Mouse (Mus musculus): ENCODE results near the gene Rnaseh2b. TPM values are rescaled to one million over a fixed set of nuclear protein-coding genes. Genes with fewer than 3 reads are reported as not detected.
A peak's percentile ranks its signal among the peaks of the same experiment; 100 is the strongest.

Gene Rnaseh2b
- polyA plus RNA-seq, 1 experiment from 2014 or later: 65.3 TPM

DNA sequence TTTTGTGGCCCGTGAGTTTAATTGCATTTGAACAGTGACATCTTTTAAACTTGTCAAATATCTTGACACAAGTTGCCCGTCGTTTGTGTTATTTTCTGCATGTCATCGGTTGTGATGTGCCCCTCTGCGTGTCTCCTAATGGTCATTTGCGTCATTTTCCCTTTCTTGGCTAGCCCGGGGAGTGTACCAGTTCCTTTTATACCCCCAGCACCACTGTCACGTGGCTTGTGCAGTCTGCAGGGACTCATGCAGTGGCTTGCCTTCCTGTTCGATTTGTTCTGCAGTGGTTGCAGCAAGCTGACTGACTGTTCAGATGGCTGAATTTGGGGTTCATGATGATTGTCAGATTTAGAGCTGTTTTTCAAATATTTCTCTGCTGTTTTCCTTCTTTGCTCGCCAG, 81.6 kb downstream of the Rnaseh2b start:
- Histone ChIP-seq H3K4me3 (no peak overlapping the region), H3K9me3 (no peaks in the 10 kb centered on the region), H3K27ac (replicated peaks) (no peak overlapping the region), H3K4me2 (replicated peaks) (no peak overlapping the region), H3K4me1 (no peaks in the 10 kb centered on the region), H3K36me3 (0 out of 2 replicates have a peak, but pooled peaks cover 7% of the 10 kb centered on the region), H3K9ac (replicated peaks) (no peak overlapping the region), H3K27me3 (no peaks in the 10 kb centered on the region)
- no peak for ATAC-seq (ENCODE audit: low FRiP score, low read depth)
- 92% methylated on average over 10 of the region's 10 CpGs for WGBS

DNA sequence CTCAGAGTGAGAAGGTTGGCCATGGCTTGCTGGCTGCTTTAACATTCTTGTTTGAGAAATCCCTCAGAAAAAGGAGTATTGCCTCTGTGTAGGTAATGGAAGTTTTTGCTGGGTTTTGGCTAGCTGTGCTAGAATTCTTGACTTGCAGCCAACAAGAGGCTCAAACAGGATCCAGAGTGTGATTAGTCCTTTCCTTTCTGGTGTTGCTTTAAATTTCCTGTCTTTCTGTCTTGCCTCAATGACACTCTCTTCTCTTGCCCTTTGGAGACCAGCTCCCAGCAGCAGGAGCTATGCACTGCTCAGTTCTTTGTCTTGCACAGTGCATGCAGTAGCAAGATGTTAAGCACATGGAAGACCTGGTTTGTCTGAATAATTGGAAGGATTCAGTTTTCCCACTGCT, 83.3 kb downstream of the Rnaseh2b start:
- ATAC-seq (ENCODE audit: low FRiP score, low read depth): no peak

DNA sequence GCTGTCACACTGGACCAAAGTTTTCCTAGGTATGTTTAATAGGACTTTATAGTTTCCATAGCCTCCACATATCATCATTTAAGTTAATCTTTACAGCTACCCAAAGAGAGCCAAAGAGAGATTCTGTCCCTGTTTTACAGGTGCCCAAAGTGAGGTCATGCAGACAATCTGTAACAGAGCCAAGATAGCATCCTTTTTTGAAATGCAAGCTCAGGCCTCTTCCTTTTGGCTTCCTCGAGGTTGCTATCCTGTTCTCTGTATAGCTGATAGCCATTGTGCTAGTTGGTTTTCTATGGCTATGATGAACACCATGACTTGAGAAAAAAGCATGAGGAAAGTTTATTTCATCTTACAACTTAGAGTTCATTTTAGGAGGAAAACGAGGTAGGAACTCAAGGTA, 83.7 kb downstream of the Rnaseh2b start:
- no peak overlapping the region for H3K4me3 ChIP-seq

More for the DNA sequence above, 83.3 kb downstream of the Rnaseh2b start:
- H3K36me3 ChIP-seq: 0 out of 2 replicates have a peak, but pooled peaks cover 7% of the 10 kb centered on the region
- no peaks in the 10 kb centered on the region for H3K9me3 ChIP-seq
- no peak overlapping the region for H3K9ac ChIP-seq (replicated peaks)
- H3K4me2 ChIP-seq (replicated peaks): no peak overlapping the region
- no peak overlapping the region for H3K4me3 ChIP-seq
- H3K27me3 ChIP-seq: no peaks in the 10 kb centered on the region
- H3K4me1 ChIP-seq: no peaks in the 10 kb centered on the region
- no peak overlapping the region for H3K27ac ChIP-seq (replicated peaks)

DNA sequence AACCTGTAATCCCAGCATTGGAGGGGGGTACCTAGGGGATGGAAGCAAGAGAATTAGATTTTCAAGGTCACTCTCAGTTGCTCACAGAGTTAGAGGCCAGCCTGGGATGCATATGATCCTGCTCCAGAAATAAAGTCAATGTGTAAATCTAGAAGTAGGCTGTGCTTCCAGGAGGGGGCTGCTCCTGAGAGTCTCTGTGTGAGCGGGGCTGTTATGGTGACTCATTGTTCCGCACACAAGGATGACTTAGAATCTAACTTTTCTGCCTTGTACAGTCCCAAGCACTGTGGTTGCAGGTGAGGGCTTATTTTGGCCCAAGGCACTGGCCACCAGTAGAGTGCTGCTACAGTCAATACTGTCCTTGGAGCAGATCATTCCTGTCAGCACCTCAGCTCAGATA, 87.0 kb downstream of the Rnaseh2b start:
- Histone ChIP-seq H3K9ac (replicated peaks) (no peak overlapping the region), H3K36me3 (0 out of 2 replicates have a peak, but pooled peaks cover 7% of the 10 kb centered on the region), H3K4me3 (no peak overlapping the region), H3K27me3 (no peaks in the 10 kb centered on the region), H3K27ac (replicated peaks) (no peak overlapping the region), H3K4me2 (replicated peaks) (no peak overlapping the region), H3K4me1 (no peaks in the 10 kb centered on the region), H3K9me3 (no peaks in the 10 kb centered on the region)
- WGBS: 96% methylated on average over 2 of the region's 2 CpGs
- ATAC-seq (ENCODE audit: low FRiP score, low read depth): no peak

More for the DNA sequence above, 83.7 kb downstream of the Rnaseh2b start:
- H3K4me2 ChIP-seq (replicated peaks): no peak overlapping the region
- H3K9me3 ChIP-seq: no peaks in the 10 kb centered on the region
- no peaks in the 10 kb centered on the region for H3K4me1 ChIP-seq
- ATAC-seq (ENCODE audit: low FRiP score, low read depth): no peak
- H3K9ac ChIP-seq (replicated peaks): no peak overlapping the region
- H3K36me3 ChIP-seq: 0 out of 2 replicates have a peak, but pooled peaks cover 7% of the 10 kb centered on the region
- 94% methylated on average over 2 of the region's 2 CpGs for WGBS
- H3K27ac ChIP-seq (replicated peaks): no peak overlapping the region
- H3K27me3 ChIP-seq: no peaks in the 10 kb centered on the region

DNA sequence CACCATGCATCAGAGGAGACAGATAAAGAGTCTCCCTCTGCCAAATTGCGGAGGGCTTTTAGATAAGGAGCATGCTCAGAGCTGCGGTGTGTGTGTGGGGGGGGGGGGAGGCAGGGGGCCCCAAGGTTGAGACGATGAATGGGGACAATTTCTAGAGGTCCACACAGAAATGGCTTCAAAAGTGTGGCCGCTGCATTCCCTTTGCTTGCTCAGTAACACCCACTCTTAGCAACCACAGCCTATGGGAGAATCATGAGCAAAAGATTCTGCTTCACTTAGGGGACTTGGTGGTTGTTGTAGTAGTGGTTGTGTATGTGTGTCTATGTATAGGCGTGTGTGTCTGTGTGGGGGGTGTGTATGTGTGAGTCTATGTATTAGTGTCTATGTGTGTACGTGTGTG, 88.2 kb downstream of the Rnaseh2b start:
- no peak overlapping the region for H3K9ac ChIP-seq (replicated peaks)
- no peaks in the 10 kb centered on the region for H3K9me3 ChIP-seq
- 73% methylated on average over 6 of the region's 6 CpGs for whole genome bisulfite sequencing
- no peaks in the 10 kb centered on the region for H3K4me1 ChIP-seq
- no peak overlapping the region for H3K4me2 ChIP-seq (replicated peaks)
- H3K36me3 ChIP-seq: 0 out of 2 replicates have a peak, but pooled peaks cover 7% of the 10 kb centered on the region
- no peak overlapping the region for H3K4me3 ChIP-seq
- no peaks in the 10 kb centered on the region for H3K27me3 ChIP-seq
- no peak overlapping the region for H3K27ac ChIP-seq (replicated peaks)
- no peak for ATAC-seq (ENCODE audit: low FRiP score, low read depth)

GRCm38 (mm10) chr14:62383109-62383508, 90.7 kb downstream of the Rnaseh2b start:
- Histone ChIP-seq H3K9ac (replicated peaks) (no peak overlapping the region), H3K4me2 (replicated peaks) (no peak overlapping the region), H3K27ac (replicated peaks) (no peak overlapping the region), H3K4me3 (no peak overlapping the region), H3K36me3 (no peaks in the 10 kb centered on the region), H3K9me3 (no peaks in the 10 kb centered on the region), H3K27me3 (no peaks in the 10 kb centered on the region), H3K4me1 (no peaks in the 10 kb centered on the region)
- WGBS: 95% methylated on average over 3 of the region's 3 CpGs
- no peak for ATAC-seq (ENCODE audit: low FRiP score, low read depth)

DNA sequence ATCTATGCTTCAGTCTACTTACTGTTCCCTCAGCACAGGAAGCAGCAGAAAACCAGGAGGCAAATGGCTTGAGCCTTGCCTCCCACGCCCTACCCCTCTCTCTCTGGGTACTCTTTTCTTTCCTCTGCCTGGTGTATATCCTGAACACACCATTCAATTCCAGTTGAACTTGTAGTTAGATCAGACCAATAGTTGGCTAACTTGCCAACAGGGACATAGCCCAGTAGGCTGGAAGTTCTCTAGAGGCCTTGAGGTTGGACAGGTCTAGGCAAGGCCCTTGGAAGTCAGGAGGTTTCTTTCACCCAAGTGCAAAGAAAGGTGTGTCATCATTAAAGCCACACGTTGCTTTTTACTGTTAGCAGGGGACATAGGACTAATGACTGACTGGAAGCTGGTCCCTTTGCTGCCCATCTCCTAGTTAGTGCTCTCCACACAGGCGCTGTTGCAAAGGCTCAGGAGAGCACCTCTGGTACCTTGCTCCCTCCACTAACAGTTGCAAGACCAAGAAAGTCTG, 91.5 kb downstream of the Rnaseh2b start:
- WGBS: 90% methylated on average over 3 of the region's 3 CpGs
- no peaks in the 10 kb centered on the region for H3K27me3 ChIP-seq
- no peaks in the 10 kb centered on the region for H3K9me3 ChIP-seq

GRCm38 (mm10) chr14:62389064-62389728, 96.8 kb downstream of the Rnaseh2b start:
- H3K27me3 ChIP-seq: no peaks in the 10 kb centered on the region
- no peaks in the 10 kb centered on the region for H3K9me3 ChIP-seq
- H3K9ac ChIP-seq (replicated peaks): no peak overlapping the region
- 36% methylated on average over 6 of the region's 6 CpGs for WGBS
- peaks cover 18% of the 10 kb centered on the region for H3K4me1 ChIP-seq
- no peaks in the 10 kb centered on the region for H3K36me3 ChIP-seq
- H3K4me3 ChIP-seq: no peak overlapping the region
- peak overlapping the region; percentile 70 for H3K27ac ChIP-seq (replicated peaks)
- peak overlapping the region; percentile 28 for H3K4me2 ChIP-seq (replicated peaks)
- ATAC-seq (ENCODE audit: low FRiP score, low read depth): peak; percentile 85

More for the DNA sequence above, 91.5 kb downstream of the Rnaseh2b start:
- H3K36me3 ChIP-seq: no peaks in the 10 kb centered on the region
- no peak overlapping the region for H3K4me3 ChIP-seq
- peaks cover 4% of the 10 kb centered on the region; the same call in 1 of the 2 replicates for H3K4me1 ChIP-seq
- no peak overlapping the region for H3K27ac ChIP-seq (replicated peaks)
- no peak overlapping the region for H3K9ac ChIP-seq (replicated peaks)
- no peak overlapping the region for H3K4me2 ChIP-seq (replicated peaks)
- no peak for ATAC-seq (ENCODE audit: low FRiP score, low read depth)

DNA sequence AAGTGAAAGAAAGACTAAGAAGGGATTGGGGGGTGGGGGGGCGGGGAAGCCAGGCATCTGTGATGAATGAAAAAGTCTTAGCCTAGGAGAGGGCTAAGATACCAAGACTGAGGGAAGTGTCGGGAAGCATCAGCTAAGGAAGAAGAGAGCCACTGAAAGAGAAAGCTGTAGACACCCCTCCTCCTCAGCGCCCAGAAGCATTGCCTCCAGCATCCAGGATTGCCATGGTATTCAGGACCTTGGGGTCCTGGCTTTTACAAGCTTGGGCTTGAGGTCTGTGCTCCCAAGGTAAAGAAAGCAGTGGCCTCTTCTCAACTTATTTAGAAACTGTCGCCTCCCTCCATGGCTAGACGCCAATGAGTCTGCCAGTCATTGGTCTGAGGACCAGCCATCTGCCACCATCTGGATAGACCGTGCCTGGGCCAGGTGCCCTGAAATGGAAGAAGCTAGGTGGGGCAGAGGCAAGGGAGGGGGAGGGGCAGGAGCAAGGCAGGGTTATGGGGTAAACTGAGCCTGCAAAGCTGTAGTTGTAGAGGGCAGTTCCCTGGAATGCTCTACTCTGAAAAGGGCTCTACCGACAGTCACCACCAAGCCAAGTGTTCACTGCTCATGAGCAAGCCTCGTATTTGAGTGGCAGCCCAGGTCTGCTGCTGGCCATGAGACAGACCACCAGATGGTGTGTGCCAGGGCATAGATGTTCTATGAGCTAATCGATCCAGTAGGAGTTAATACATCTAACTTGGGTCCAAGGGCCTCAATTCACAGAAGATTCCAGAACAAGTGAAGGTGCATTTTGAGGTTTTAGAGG, 97.5 kb downstream of the Rnaseh2b start:
- Histone ChIP-seq H3K4me3 (no peak overlapping the region), H3K9me3 (no peaks in the 10 kb centered on the region), H3K36me3 (no peaks in the 10 kb centered on the region), H3K4me2 (replicated peaks) (peak overlapping the region; percentile 28), H3K4me1 (peaks cover 18% of the 10 kb centered on the region), H3K27ac (replicated peaks) (peak overlapping the region; percentile 70), H3K9ac (replicated peaks) (no peak overlapping the region), H3K27me3 (no peaks in the 10 kb centered on the region)
- ATAC-seq (ENCODE audit: low FRiP score, low read depth): peak; percentile 55
- 67% methylated on average over 9 of the region's 9 CpGs for WGBS

DNA sequence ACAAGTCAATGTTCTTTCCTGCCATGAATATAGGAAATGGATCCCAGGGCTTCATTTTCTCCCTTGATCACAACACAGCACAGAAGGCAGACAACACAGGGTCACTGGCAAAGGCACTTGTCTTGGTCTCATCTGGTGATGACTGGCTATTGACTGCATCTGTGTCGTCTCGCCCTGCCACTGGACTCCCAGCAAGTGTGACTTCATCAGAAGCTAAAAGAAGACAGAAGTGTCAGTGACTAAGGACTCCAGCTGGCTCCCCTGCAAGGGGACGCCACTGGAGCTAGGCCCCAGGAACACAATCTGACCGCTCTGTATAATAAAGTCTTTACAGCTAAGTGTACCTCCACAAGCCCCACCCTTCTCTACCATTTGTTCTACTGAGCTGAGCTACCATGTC, 100.4 kb downstream of the Rnaseh2b start:
- Histone ChIP-seq H3K27me3 (no peaks in the 10 kb centered on the region), H3K4me3 (no peak overlapping the region), H3K4me1 (peaks cover 18% of the 10 kb centered on the region), H3K27ac (replicated peaks) (no peak overlapping the region), H3K4me2 (replicated peaks) (no peak overlapping the region), H3K9me3 (no peaks in the 10 kb centered on the region), H3K36me3 (no peaks in the 10 kb centered on the region), H3K9ac (replicated peaks) (no peak overlapping the region)
- 77% methylated on average over 4 of the region's 4 CpGs for WGBS
- ATAC-seq (ENCODE audit: low FRiP score, low read depth): no peak

DNA sequence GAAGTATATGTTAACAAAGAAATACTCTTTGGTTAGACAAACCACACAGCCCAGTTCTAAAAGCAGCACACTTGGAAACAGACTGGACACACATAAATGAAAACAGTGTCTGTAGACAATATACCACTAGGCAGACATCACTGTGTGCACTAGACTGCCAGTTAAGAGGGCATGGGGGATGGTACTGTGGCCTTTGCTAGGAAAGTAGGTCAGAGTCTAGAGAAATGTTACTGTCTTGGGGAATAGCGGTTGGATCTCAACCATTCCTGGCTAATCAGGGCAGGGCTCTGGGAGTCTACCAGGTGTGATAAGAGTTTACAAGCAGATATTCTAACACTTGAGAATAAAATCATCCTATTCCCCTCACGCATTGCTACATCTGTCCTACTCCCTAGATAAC, 103.0 kb downstream of the Rnaseh2b start:
- Histone ChIP-seq H3K4me1 (no peaks in the 10 kb centered on the region), H3K9ac (replicated peaks) (no peak overlapping the region), H3K36me3 (no peaks in the 10 kb centered on the region), H3K27me3 (no peaks in the 10 kb centered on the region), H3K27ac (replicated peaks) (no peak overlapping the region), H3K9me3 (no peaks in the 10 kb centered on the region), H3K4me2 (replicated peaks) (no peak overlapping the region), H3K4me3 (no peak overlapping the region)
- ATAC-seq (ENCODE audit: low FRiP score, low read depth): no peak
- WGBS: 95% methylated on average over 2 of the region's 2 CpGs

All from midbrain, embryonic 12.5 days (tissue).